Mouse (Mus musculus): ENCODE results near the gene Bbof1. TPM values are rescaled to one million over a fixed set of nuclear protein-coding genes. Genes with fewer than 3 reads are reported as not detected.

The Bbof1 gene
- polyA plus RNA-seq, 1 experiment: 0.58 TPM

- peaks cover 2% of the 10 kb centered on the region for H3K36me3 ChIP-seq (ENCODE audit: control insufficient read depth, insufficient read depth, low read length)
- DNase-seq: no peak
- no peak overlapping the region for H3K4me3 ChIP-seq (ENCODE audit: insufficient read depth, low read depth, low read length)
- no peaks in the 10 kb centered on the region for H3K4me1 ChIP-seq (ENCODE audit: control insufficient read depth, insufficient read depth, low read length)
- H3K27ac ChIP-seq (ENCODE audit: insufficient read depth, low read depth, low read length): no peak overlapping the region
- no peaks in the 10 kb centered on the region for H3K27me3 ChIP-seq (replicated peaks; ENCODE audit: control insufficient read depth, insufficient read depth, low read length)
- WGBS: 86% methylated on average over 5 of the region's 5 CpGs
- TF ChIP-seq CTCF (conservative IDR thresholded peaks at IDR 0.05; ENCODE audit: insufficient read depth, insufficient read length, low read depth, low read length) (no peak), POLR2A (IDR thresholded peaks at IDR 0.05; ENCODE audit: low read depth, low read length) (no peak)
Observed at GRCm38 (mm10) chr12:84371647-84372046, 37.2 kb upstream of the Bbof1 start.

DNA sequence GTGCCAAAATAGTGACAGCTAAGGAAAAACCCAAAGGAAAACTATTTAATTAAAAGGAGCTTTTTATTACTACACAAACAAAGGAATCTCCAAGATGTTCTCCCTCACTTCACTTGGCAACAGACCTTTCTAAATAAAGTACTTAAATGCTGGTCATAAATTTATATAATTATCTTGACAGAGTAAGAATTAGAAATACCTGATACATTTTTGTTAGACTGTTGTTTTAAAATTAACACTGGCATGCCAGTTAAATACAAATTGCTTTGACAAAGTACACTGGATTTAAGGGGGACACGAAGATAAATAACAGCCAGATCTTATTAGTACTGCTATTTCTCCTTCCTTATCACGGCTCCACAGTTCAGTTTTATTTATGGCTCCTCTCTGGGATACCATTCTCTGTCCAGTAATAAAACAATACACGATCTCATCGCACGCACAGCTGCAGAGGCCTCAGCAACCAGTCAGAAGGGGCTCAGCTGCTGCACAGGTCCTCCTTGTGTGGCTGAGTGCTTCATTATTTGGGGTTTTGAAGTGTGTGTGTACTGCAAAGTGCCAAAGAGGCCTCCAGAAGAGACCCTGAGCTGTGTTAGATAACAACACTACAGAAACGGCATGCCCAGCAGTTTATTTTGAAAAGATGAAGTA is 34.9 kb upstream of the Bbof1 start:
- WGBS: 48% methylated on average over 6 of the region's 6 CpGs
- no peak for DNase-seq
- H3K4me1 ChIP-seq (ENCODE audit: control insufficient read depth, insufficient read depth, low read length): no peaks in the 10 kb centered on the region
- no peak for TF ChIP-seq CTCF (conservative IDR thresholded peaks at IDR 0.05; ENCODE audit: insufficient read depth, insufficient read length, low read depth, low read length)
- no peak for TF ChIP-seq POLR2A (IDR thresholded peaks at IDR 0.05; ENCODE audit: low read depth, low read length)
- H3K27me3 ChIP-seq (replicated peaks; ENCODE audit: control insufficient read depth, insufficient read depth, low read length): no peaks in the 10 kb centered on the region
- no peak overlapping the region for H3K4me3 ChIP-seq (ENCODE audit: insufficient read depth, low read depth, low read length)
- peaks cover 2% of the 10 kb centered on the region for H3K36me3 ChIP-seq (ENCODE audit: control insufficient read depth, insufficient read depth, low read length)
- H3K27ac ChIP-seq (ENCODE audit: insufficient read depth, low read depth, low read length): no peak overlapping the region

DNA sequence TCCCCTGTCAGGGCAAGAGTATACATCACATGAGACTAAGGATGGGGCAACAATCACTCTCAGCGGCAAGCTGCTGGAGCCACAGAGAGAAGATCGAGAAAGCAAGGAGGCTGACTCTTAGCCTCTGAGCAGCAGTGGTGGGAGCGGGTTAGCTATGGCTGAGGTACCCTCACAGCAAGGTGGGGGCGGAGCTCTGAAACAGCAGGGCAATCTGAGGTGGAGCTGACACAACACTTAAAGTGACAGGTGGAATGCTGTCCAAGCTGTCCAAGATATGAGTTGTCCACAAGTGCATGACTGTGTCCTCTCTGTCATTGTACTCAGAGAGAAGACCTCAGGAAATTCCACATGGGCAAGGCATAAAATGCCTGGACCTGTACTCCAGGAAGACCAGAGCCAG is 26.5 kb upstream of the Bbof1 start:
- Histone ChIP-seq H3K36me3 (ENCODE audit: control insufficient read depth, insufficient read depth, low read length) (no peaks in the 10 kb centered on the region; the same call in none of the 2 replicates), H3K4me1 (ENCODE audit: control insufficient read depth, insufficient read depth, low read length) (peaks cover 14% of the 10 kb centered on the region; the same call in 1 of the 2 replicates), H3K27me3 (replicated peaks; ENCODE audit: control insufficient read depth, insufficient read depth, low read length) (no peaks in the 10 kb centered on the region), H3K4me3 (ENCODE audit: insufficient read depth, low read depth, low read length) (no peak overlapping the region), H3K27ac (ENCODE audit: insufficient read depth, low read depth, low read length) (no peak overlapping the region)
- 88% methylated on average over 4 of the region's 4 CpGs for WGBS
- DNase-seq: no peak
- TF ChIP-seq CTCF (conservative IDR thresholded peaks at IDR 0.05; ENCODE audit: insufficient read depth, insufficient read length, low read depth, low read length): no peak
- no peak for TF ChIP-seq POLR2A (IDR thresholded peaks at IDR 0.05; ENCODE audit: low read depth, low read length)

GRCm38 (mm10) chr12:84384644-84385081 is 24.2 kb upstream of the Bbof1 start:
- Histone ChIP-seq H3K27ac (ENCODE audit: insufficient read depth, low read depth, low read length) (peak overlapping the region; percentile 75), H3K27me3 (replicated peaks; ENCODE audit: control insufficient read depth, insufficient read depth, low read length) (no peaks in the 10 kb centered on the region), H3K4me3 (ENCODE audit: insufficient read depth, low read depth, low read length) (no peak overlapping the region), H3K36me3 (ENCODE audit: control insufficient read depth, insufficient read depth, low read length) (no peaks in the 10 kb centered on the region; the same call in none of the 2 replicates), H3K4me1 (ENCODE audit: control insufficient read depth, insufficient read depth, low read length) (peaks cover 26% of the 10 kb centered on the region)
- WGBS: 25% methylated on average over 5 of the region's 5 CpGs
- no peak for TF ChIP-seq POLR2A (IDR thresholded peaks at IDR 0.05; ENCODE audit: low read depth, low read length)
- TF ChIP-seq CTCF (conservative IDR thresholded peaks at IDR 0.05; ENCODE audit: insufficient read depth, insufficient read length, low read depth, low read length): no peak
- peak; percentile 94 for DNase-seq

DNA sequence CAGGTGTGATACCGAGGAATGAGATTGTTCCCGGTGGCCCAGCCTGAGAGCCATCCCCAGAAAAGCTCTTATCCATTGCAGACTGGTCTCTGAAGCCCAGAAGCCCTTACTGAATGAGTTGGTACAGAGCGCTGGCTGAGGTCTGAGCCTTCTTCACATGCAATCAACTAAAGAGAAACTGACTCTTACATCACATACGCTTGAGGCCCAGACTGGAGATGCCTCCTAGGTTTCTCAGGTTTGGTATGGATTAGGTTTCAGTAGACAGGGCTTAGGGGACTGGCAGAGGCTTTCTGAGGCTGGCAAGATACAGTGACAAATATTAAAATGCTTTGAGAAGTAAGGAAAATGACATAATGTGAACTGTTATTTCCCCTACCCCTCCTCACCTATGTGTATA is 23.5 kb upstream of the Bbof1 start:
- Histone ChIP-seq H3K27me3 (replicated peaks; ENCODE audit: control insufficient read depth, insufficient read depth, low read length) (no peaks in the 10 kb centered on the region), H3K4me1 (ENCODE audit: control insufficient read depth, insufficient read depth, low read length) (peaks cover 26% of the 10 kb centered on the region), H3K36me3 (ENCODE audit: control insufficient read depth, insufficient read depth, low read length) (no peaks in the 10 kb centered on the region; the same call in none of the 2 replicates), H3K27ac (ENCODE audit: insufficient read depth, low read depth, low read length) (peak overlapping the region; percentile 75), H3K4me3 (ENCODE audit: insufficient read depth, low read depth, low read length) (no peak overlapping the region)
- no peak for DNase-seq
- 88% methylated on average over 4 of the region's 4 CpGs for WGBS
- TF ChIP-seq CTCF (conservative IDR thresholded peaks at IDR 0.05; ENCODE audit: insufficient read depth, insufficient read length, low read depth, low read length): no peak
- no peak for TF ChIP-seq POLR2A (IDR thresholded peaks at IDR 0.05; ENCODE audit: low read depth, low read length)

GRCm38 (mm10) chr12:84388097-84388496 is 20.8 kb upstream of the Bbof1 start:
- H3K27ac ChIP-seq (ENCODE audit: insufficient read depth, low read depth, low read length): peak overlapping the region; percentile 78
- DNase-seq: peak; percentile 75

DNA sequence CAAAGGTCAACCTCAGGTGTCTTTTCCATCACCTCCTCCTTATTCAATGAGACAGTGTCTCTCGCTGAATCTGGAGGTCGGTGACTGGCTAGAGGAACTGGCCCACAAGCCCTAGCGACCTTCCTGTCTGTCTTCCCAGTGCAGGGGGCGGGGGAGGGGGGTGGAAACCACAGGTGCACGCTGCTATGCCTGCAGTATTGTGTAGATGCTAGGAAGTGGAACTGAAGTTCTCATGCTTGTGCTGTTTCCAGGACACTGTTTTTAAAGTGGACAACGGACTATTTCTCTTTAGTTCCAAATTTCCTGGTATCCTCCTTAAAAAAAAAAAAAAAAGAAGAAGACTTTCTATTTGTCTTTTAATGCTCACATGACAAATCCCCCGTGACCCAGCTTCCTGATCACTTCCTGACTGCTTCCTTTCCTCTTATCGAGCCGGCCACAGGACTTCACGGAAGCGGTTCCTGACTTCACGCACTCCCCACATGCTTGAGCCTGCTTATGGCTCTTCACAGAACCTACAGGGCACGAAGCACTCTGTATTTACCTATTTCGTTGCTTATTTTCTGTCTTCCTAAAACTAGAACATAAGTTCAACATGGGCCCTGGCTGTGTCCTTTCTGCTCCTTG is 20.0 kb upstream of the Bbof1 start:
- no peak for TF ChIP-seq CTCF (conservative IDR thresholded peaks at IDR 0.05; ENCODE audit: insufficient read depth, insufficient read length, low read depth, low read length)
- WGBS: 54% methylated on average over 14 of the region's 14 CpGs
- H3K27me3 ChIP-seq (replicated peaks; ENCODE audit: control insufficient read depth, insufficient read depth, low read length): no peaks in the 10 kb centered on the region
- peaks cover 26% of the 10 kb centered on the region for H3K4me1 ChIP-seq (ENCODE audit: control insufficient read depth, insufficient read depth, low read length)
- H3K36me3 ChIP-seq (ENCODE audit: control insufficient read depth, insufficient read depth, low read length): no peaks in the 10 kb centered on the region; the same call in none of the 2 replicates
- peak; percentile 46 for DNase-seq
- peak overlapping the region; percentile 78 for H3K27ac ChIP-seq (ENCODE audit: insufficient read depth, low read depth, low read length)
- no peak overlapping the region for H3K4me3 ChIP-seq (ENCODE audit: insufficient read depth, low read depth, low read length)

More at GRCm38 (mm10) chr12:84388097-84388496, 20.8 kb upstream of the Bbof1 start:
- no peaks in the 10 kb centered on the region for H3K27me3 ChIP-seq (replicated peaks; ENCODE audit: control insufficient read depth, insufficient read depth, low read length)
- 37% methylated on average over 8 of the region's 8 CpGs for WGBS
- TF ChIP-seq CTCF (conservative IDR thresholded peaks at IDR 0.05; ENCODE audit: insufficient read depth, insufficient read length, low read depth, low read length) (no peak), POLR2A (IDR thresholded peaks at IDR 0.05; ENCODE audit: low read depth, low read length) (no peak)
- no peaks in the 10 kb centered on the region; the same call in none of the 2 replicates for H3K36me3 ChIP-seq (ENCODE audit: control insufficient read depth, insufficient read depth, low read length)
- H3K4me3 ChIP-seq (ENCODE audit: insufficient read depth, low read depth, low read length): no peak overlapping the region
- peaks cover 26% of the 10 kb centered on the region for H3K4me1 ChIP-seq (ENCODE audit: control insufficient read depth, insufficient read depth, low read length)

Data from kidney, adult 2 months (tissue).